Mouse (Mus musculus): ENCODE data around the gene Art4.

DNA sequence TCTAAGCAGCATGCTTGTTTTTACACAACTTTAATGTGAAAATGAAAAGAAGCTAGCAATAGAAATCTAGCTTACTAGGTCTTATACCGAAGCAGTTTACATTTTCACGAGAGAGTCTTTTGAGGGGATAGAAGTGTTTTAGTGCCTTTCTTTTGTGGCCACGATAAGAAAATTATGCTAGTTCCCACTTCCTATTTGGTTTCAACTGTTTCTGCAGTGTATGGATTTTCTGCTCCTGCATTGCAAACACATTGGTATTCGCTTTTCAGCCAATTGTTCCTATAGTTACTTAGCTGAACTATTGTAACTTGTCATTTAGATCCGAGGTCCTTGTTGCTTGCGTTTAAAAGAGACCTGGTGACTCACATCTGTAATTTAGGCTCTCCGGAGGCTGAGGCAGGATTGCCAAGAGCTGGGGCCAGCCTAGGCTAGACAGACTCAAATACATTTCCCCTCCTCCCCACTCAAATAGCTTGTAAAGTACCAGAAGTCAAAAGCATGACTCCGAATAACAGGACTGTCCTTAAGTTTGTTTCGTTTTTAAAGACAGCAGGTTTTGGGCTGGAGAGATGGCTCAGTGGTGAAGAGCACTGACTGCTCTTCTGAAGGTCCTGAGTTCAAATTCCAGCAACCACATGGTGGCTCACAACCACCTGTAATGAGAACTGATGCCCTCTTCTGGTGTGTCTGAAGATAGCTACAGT lies 52.7 kb downstream of the Art4 start:
- TF ChIP-seq CTCF (conservative IDR thresholded peaks at IDR 0.05; ENCODE audit: low read length) (no peak), NANOG (IDR thresholded peaks at IDR 0.05; ENCODE audit: borderline replicate concordance, low read length) (no peak), POU5F1 (IDR thresholded peaks at IDR 0.05; ENCODE audit: borderline replicate concordance, low read length) (no peak)

Measured in E14TG2a.4 (cell line).